Mouse (Mus musculus): ENCODE measurements around the gene Trpv4. TPM values are rescaled to one million over a fixed set of nuclear protein-coding genes. Genes with fewer than 3 reads are reported as not detected.
A peak's percentile ranks its signal among the peaks of the same experiment; 100 is the strongest.

Gene Trpv4
- polyA plus RNA-seq, 1 experiment, result 127 TPM

DNA sequence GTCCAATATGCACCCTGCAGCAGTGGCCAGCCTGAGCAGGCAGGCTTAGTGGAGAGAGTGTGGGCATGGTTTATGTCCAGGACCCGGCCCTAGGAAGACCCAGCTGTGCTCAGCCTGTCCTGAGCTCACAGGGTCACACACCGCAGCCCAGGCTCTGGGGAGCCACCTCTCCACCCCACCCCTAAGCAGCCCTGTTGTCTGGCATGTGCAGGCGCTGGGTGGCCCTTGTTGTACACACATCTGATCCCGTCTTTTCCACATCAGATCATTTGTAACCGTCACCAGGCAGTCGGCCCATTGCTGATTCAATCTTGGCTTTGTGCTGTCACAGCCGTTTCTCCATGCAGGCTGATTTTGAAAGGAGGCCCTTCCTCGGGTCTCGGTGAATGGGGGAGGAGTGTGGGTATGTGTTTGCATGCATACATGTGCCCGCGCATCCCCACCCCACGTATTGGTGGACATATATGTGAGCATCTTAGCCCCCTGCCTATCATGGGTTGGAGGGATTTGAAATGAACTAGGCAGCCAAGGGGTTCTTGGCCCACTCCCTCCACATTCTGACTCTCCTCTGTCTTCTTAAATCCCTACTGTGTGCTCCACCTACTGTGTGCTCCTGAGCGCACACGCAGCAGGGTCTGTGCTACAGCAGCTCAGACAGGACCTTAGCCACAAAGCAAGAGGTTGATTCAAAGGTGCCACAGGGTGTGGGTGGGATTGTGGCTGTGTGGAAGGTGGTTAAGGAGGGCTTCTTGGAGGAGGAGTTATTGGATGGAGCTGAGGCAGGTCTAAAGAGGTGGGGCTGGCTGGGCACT is 73.7 kb downstream of the Trpv4 start:
- TF ChIP-seq CTCF (conservative IDR thresholded peaks at IDR 0.05; ENCODE audit: insufficient read depth, insufficient read length, low read depth, low read length) (no peak), POLR2A (IDR thresholded peaks at IDR 0.05; ENCODE audit: low read depth, low read length) (no peak)
- H3K4me1 ChIP-seq (ENCODE audit: control insufficient read depth, insufficient read depth, low read length), result 0 out of 2 replicates have a peak, but pooled peaks cover 17% of the 10 kb centered on the region
- 68% methylated on average over 14 of the region's 14 CpGs for WGBS
- no peaks in the 10 kb centered on the region for H3K27me3 ChIP-seq (replicated peaks; ENCODE audit: control insufficient read depth, insufficient read depth, low read length)
- no peak for DNase-seq
- no peak overlapping the region for H3K4me3 ChIP-seq (ENCODE audit: insufficient read depth, low read depth, low read length)
- no peak overlapping the region for H3K27ac ChIP-seq (ENCODE audit: insufficient read depth, low read depth, low read length)
- H3K36me3 ChIP-seq (ENCODE audit: control insufficient read depth, insufficient read depth, low read length), result no peaks in the 10 kb centered on the region

DNA sequence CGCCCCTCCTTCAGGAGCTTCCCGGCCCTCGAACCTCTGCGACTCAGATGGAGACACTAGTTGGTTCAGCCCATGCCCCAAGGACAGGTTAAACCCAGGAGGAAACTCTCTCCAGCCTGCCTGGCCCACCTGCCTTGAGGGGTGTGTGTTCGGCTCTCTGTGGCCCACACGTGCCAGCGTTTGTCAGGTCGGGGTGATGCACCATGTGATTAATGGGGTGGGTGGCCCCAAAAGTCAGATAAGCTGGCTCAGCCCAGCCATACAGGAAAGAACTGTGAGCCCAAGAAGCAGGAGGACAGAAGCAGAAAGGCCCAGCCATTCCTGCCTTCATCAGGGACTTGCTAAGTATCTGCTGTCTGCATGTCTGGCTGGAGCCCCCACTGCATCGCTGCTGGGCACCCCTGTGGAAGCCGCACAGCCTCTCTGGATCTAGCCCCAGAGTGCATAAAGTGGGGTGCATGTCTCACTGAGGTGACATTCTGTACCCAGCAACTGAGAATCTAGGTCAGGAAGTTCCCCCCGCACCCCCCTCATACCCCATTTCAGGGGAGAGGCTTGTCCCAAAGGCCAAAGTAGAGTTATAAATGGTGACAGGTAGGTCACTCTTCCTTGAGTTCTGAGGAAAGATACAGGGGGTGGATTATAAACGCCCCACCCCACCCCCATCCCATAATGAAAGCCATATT is 74.6 kb downstream of the Trpv4 start:
- 0 out of 2 replicates have a peak, but pooled peaks cover 10% of the 10 kb centered on the region for H3K4me1 ChIP-seq (ENCODE audit: control insufficient read depth, insufficient read depth, low read length)
- H3K27ac ChIP-seq (ENCODE audit: insufficient read depth, low read depth, low read length), result no peak overlapping the region
- no peak for TF ChIP-seq CTCF (conservative IDR thresholded peaks at IDR 0.05; ENCODE audit: insufficient read depth, insufficient read length, low read depth, low read length)
- TF ChIP-seq POLR2A (IDR thresholded peaks at IDR 0.05; ENCODE audit: low read depth, low read length), result no peak
- 70% methylated on average over 12 of the region's 12 CpGs for WGBS
- DNase-seq, result no peak
- no peaks in the 10 kb centered on the region for H3K36me3 ChIP-seq (ENCODE audit: control insufficient read depth, insufficient read depth, low read length)
- H3K4me3 ChIP-seq (ENCODE audit: insufficient read depth, low read depth, low read length), result no peak overlapping the region
- H3K27me3 ChIP-seq (replicated peaks; ENCODE audit: control insufficient read depth, insufficient read depth, low read length), result no peaks in the 10 kb centered on the region

DNA sequence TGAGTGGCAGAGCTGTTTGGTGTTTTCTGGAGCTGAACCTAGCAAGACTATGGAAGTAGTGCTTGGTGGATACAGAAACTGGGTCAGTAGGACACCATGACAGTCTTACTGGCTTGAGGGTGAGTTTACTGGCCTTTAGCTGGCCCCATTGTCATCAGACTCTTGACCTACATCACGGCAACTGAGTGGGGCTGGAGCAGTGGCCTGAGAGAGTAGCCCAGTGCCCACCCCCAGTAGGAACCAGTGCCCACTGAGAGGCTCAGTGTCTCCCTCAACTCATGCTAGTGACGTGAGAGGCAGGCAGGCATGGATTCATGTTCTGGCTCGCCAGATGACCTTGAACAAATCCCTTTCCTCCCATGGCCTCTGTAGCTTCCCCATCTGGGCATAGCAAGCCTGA is 75.2 kb downstream of the Trpv4 start:
- TF ChIP-seq POLR2A (IDR thresholded peaks at IDR 0.05; ENCODE audit: low read depth, low read length), result no peak
- no peak for TF ChIP-seq CTCF (conservative IDR thresholded peaks at IDR 0.05; ENCODE audit: insufficient read depth, insufficient read length, low read depth, low read length)
- Histone ChIP-seq H3K4me1 (ENCODE audit: control insufficient read depth, insufficient read depth, low read length) (0 out of 2 replicates have a peak, but pooled peaks cover 5% of the 10 kb centered on the region), H3K4me3 (ENCODE audit: insufficient read depth, low read depth, low read length) (no peak overlapping the region), H3K36me3 (ENCODE audit: control insufficient read depth, insufficient read depth, low read length) (no peaks in the 10 kb centered on the region), H3K27me3 (replicated peaks; ENCODE audit: control insufficient read depth, insufficient read depth, low read length) (no peaks in the 10 kb centered on the region), H3K27ac (ENCODE audit: insufficient read depth, low read depth, low read length) (no peak overlapping the region)
- 76% methylated on average over 3 of the region's 3 CpGs for WGBS
- no peak for DNase-seq

DNA sequence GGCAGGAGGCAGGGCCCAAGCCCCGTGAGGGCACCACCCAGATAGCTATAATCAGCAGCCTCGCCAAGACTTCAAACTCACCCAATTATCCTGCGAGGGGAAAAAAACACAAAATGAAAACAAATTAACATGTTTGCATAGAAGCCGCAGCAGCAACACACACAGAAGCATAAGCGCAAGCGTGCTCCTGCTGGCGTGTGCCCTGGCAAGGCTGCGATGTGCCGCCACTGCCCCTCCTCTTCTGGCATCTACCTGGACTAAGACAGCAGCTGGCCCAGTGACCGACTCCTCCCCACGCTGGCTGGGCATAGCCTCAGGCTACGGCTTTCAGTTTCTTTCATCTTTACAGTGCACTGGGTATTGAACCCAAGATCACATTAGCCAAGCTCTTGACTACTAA is 76.7 kb downstream of the Trpv4 start:
- H3K4me3 ChIP-seq (ENCODE audit: insufficient read depth, low read depth, low read length), result no peak overlapping the region
- H3K27ac ChIP-seq (ENCODE audit: insufficient read depth, low read depth, low read length), result no peak overlapping the region
- DNase-seq, result peak; percentile 54
- 65% methylated on average over 12 of the region's 12 CpGs for WGBS
- H3K27me3 ChIP-seq (replicated peaks; ENCODE audit: control insufficient read depth, insufficient read depth, low read length), result no peaks in the 10 kb centered on the region
- H3K4me1 ChIP-seq (ENCODE audit: control insufficient read depth, insufficient read depth, low read length), result 0 out of 2 replicates have a peak, but pooled peaks cover 5% of the 10 kb centered on the region
- TF ChIP-seq POLR2A (IDR thresholded peaks at IDR 0.05; ENCODE audit: low read depth, low read length) (no peak), CTCF (conservative IDR thresholded peaks at IDR 0.05; ENCODE audit: insufficient read depth, insufficient read length, low read depth, low read length) (no peak)
- H3K36me3 ChIP-seq (ENCODE audit: control insufficient read depth, insufficient read depth, low read length), result no peaks in the 10 kb centered on the region

DNA sequence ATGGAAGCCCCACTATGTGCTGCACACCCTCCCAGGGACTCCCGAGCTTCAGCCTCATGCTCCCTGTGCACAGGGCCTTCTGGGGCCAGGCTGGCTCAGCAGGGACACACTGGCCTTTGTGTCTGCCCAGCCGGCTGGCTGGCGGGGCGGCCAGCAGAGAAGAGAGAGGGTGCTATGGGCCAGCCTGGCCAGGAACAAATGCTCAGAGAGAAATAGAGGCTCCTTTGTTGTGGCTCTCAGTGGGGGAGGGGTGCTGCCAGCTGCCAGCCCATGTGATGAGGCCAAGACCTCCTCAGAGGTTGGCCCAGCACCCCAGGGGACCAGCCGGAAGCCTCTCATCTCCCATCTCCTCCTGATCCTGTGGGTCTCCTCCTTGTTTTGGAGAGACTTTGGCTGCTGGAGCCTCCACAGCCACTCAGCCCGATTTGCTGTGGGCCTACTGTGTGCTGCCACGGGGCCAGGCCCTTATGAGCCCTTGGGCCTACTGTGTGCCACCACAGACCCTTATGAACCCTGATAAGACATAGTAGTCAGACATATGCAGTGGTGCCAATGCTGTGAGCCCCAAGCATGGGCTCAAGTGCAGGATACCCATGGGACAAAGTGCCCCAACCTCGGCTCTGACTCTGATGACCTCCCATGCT is 78.4 kb downstream of the Trpv4 start:
- H3K4me1 ChIP-seq (ENCODE audit: control insufficient read depth, insufficient read depth, low read length), result 0 out of 2 replicates have a peak, but pooled peaks cover 5% of the 10 kb centered on the region
- TF ChIP-seq POLR2A (IDR thresholded peaks at IDR 0.05; ENCODE audit: low read depth, low read length) (no peak), CTCF (conservative IDR thresholded peaks at IDR 0.05; ENCODE audit: insufficient read depth, insufficient read length, low read depth, low read length) (no peak)
- no peaks in the 10 kb centered on the region for H3K27me3 ChIP-seq (replicated peaks; ENCODE audit: control insufficient read depth, insufficient read depth, low read length)
- H3K27ac ChIP-seq (ENCODE audit: insufficient read depth, low read depth, low read length), result no peak overlapping the region
- DNase-seq, result no peak
- H3K4me3 ChIP-seq (ENCODE audit: insufficient read depth, low read depth, low read length), result no peak overlapping the region
- 78% methylated on average over 8 of the region's 8 CpGs for WGBS
- H3K36me3 ChIP-seq (ENCODE audit: control insufficient read depth, insufficient read depth, low read length), result no peaks in the 10 kb centered on the region

DNA sequence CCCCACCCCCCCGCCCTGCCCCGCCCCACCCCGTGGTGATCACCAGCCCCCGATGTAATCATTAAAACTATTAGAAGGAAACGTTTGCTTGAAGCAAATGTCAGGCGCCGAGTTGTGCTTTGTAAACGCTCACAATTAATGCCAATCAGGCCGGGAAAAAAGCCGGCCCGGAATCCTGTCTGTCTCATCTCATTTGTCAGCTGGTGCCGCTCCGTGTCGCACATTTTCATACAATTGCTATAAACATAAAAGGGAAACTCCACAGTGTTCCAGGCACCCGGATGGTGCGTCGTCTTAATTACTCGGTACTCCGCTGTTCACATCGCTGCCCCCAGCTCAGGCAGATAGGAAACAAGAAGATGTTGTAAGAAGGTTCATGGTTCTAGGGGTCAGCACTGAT is 79.9 kb downstream of the Trpv4 start:
- Histone ChIP-seq H3K4me3 (ENCODE audit: insufficient read depth, low read depth, low read length) (no peak overlapping the region), H3K27ac (ENCODE audit: insufficient read depth, low read depth, low read length) (no peak overlapping the region), H3K4me1 (ENCODE audit: control insufficient read depth, insufficient read depth, low read length) (0 out of 2 replicates have a peak, but pooled peaks cover 8% of the 10 kb centered on the region), H3K27me3 (replicated peaks; ENCODE audit: control insufficient read depth, insufficient read depth, low read length) (no peaks in the 10 kb centered on the region), H3K36me3 (ENCODE audit: control insufficient read depth, insufficient read depth, low read length) (no peaks in the 10 kb centered on the region)
- 58% methylated on average over 20 of the region's 20 CpGs for WGBS
- no peak for DNase-seq
- TF ChIP-seq CTCF (conservative IDR thresholded peaks at IDR 0.05; ENCODE audit: insufficient read depth, insufficient read length, low read depth, low read length), result no peak

Measured in kidney, adult 2 months (tissue).